In the genomic region with DNA sequence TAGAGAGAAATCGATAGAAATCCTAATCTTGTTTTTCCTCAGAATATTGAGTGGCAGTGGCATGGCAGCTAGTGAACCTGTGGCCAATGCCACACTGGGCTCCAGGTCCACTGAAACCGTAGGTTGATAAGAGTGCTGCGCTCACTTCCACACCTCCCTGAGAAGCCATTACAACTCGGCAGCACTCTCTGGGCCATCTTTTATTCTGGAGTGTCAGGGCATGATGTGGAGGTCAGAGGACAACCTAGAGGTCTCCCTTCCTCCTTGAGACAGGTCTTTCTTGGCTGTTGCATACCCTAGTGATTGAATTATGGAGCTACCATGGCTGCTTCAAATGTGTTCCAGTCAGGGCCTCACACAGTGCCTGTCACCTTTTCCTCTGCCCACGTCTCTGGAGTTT, we compare ENCODE assay signal across 15 mouse cellular contexts. TPM values are rescaled to one million over a fixed set of nuclear protein-coding genes. Genes with fewer than 3 reads are reported as not detected.
DNase-seq lines count a peak whose midpoint lies in the region; ATAC-seq lines count a peak whose summit lies in the region.
"Had no signal": no experiment of that assay in that cellular context is flagged by ENCODE, and none has a peak within 500 bp of the region (broad histone marks: within the 10 kb centered on the region; RNA-seq: fewer than 3 reads in every experiment).

No protein-coding gene starts in this region.

- no peaks in the 10 kb centered on the region for H3K27me3 ChIP-seq in heart, embryonic 10.5 days (ENCODE audit: insufficient read depth, poor library complexity, severe bottlenecking)
- H3K27me3 ChIP-seq: heart, embryonic 13.5 days; hindbrain, embryonic 12.5 days; hindbrain, embryonic 15.5 days had no signal

- 0 out of 2 replicates have a peak, but pooled peaks have one; percentile 46 for ATAC-seq in erythroid progenitor cell, adult 5-6 weeks (replicated peaks; ENCODE audit: low FRiP score, poor library complexity, severe bottlenecking)
- ATAC-seq in megakaryocyte progenitor cell, adult 5-6 weeks (replicated peaks; ENCODE audit: poor library complexity) = 0 out of 2 replicates have a peak, but pooled peaks have one; percentile 21
- ATAC-seq: CD4-positive, CD25-positive, alpha-beta regulatory T cell, adult 4 months; forebrain, embryonic 14.5 days had no signal

- H3K9me3 ChIP-seq in heart, embryonic 10.5 days = no peaks in the 10 kb centered on the region
- H3K9me3 ChIP-seq: heart, embryonic 13.5 days; hindbrain, embryonic 12.5 days; hindbrain, embryonic 15.5 days had no signal

- H3K27ac ChIP-seq in heart, embryonic 10.5 days = no peak overlapping the region
- H3K27ac ChIP-seq: heart, embryonic 13.5 days; hindbrain, embryonic 12.5 days; hindbrain, embryonic 15.5 days had no signal

- H3K4me1 ChIP-seq in heart, embryonic 10.5 days = 0 out of 2 replicates have a peak, but pooled peaks cover 4% of the 10 kb centered on the region
- H3K4me1 ChIP-seq: hindbrain, embryonic 12.5 days had no signal

- no peak overlapping the region for H3K4me3 ChIP-seq in heart, embryonic 10.5 days
- H3K4me3 ChIP-seq: heart, embryonic 13.5 days; hindbrain, embryonic 12.5 days; hindbrain, embryonic 15.5 days had no signal

- peak; percentile 56 for DNase-seq in heart, embryonic 10.5 days (ENCODE audit: low spot score)
- DNase-seq in heart, postnatal 14 days = no peak
- no peak for DNase-seq in layer of hippocampus, postnatal 10 days (ENCODE audit: low spot score in 2 of 2)
- no peak for DNase-seq in embryo, embryonic 10 days (ENCODE audit: low spot score)
- DNase-seq: adrenal gland, adult 8-10 months; adrenal gland, postnatal 25 days; cerebellum, adult 11-12 months; gastrocnemius, postnatal 36 days had no signal

- intact Hi-C loops in heart, postnatal 14 days (cut with DNase I) = loop anchor here (5.0 kb wide), 1 partner anchor 175 kb away; no protein-coding TSS in a partner anchor

- peaks cover 47% of the 10 kb centered on the region for H3K36me3 ChIP-seq in heart, embryonic 10.5 days

- WGBS in heart, embryonic 10.5 days = 80% methylated on average over 5 of the region's 5 CpGs

RNA-seq across cellular contexts. Expression of gene Stt3b, which starts 48.3 kb away (rescaled TPM):
- 101 TPM in 2 replicates for polyA plus RNA-seq in heart, embryonic 10.5 days (2016; fragmentation: Nextera tagmentation; extraction: Ambion mirVana)
- total RNA-seq in heart, postnatal 14 days (2021) = 10 to 100 TPM; 58.4 to 61.7 TPM
- 52.6 and 60.8 TPM in 2 replicates for total RNA-seq in erythroid progenitor cell, adult 5-6 weeks (2015; ENCODE audit: low replicate concordance)
- 46.4 and 54.3 TPM in 2 replicates for total RNA-seq in erythroid progenitor cell, adult 5-6 weeks (2017; ENCODE audit: low replicate concordance)
- 154 and 159 TPM in 2 replicates for total RNA-seq in megakaryocyte progenitor cell, adult 5-6 weeks (2015)
- total RNA-seq in megakaryocyte progenitor cell, adult 5-6 weeks (2017) = 111 and 123 TPM in 2 replicates
- total RNA-seq in layer of hippocampus, postnatal 10 days (2021) = 100 to 1,000 TPM in 1 of 2 experiments, 10 to 100 TPM in 1; 98.2 to 105 TPM
